Mouse (Mus musculus): ENCODE measurements around the gene Ncoa7. TPM values are rescaled to one million over a fixed set of nuclear protein-coding genes. Genes with fewer than 3 reads are reported as not detected.
A peak's percentile ranks its signal among the peaks of the same experiment; 100 is the strongest.

The Ncoa7 gene
- polyA plus RNA-seq, 1 experiment from 2014 or later: 9.2 TPM

DNA sequence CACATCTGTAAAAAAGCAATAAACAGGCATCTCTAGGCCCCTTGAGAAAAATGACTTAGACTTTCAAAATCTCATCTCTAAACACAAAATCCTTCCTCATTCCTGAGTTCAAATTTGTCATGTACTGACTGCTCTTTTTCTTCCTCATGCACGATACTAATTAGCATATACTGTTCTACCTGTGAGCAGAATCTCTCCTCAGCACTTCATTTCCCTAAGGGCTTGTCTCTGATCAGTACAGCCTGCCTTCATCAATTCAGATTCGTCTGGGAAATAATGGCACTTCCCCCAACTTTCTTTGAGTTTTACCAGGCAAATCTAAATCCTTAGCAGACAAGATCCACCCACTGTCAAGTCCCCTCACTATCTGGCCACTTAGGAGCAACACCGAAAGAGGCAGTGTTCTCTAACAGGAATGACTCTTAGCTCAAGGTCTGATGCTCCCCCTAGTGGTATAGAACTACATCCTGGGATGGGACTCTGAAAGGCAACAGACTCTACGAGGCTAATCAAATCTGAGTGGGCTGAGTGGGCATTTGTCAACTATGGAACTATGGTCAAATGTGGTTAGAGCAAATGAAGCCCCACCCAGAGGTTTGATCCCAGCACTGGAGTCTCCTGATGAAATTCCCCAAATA, 84.3 kb downstream of the Ncoa7 start:
- no peak overlapping the region for H3K4me3 ChIP-seq (ENCODE audit: low read depth, low read length)
- no peak overlapping the region for H3K4me2 ChIP-seq (ENCODE audit: low read length)
- WGBS: 23% methylated on average over 4 of the region's 4 CpGs
- DNase-seq (ENCODE audit: low spot score): peak; percentile 53
- H3K4me1 ChIP-seq (replicated peaks; ENCODE audit: control insufficient read depth, insufficient read depth, low read length): no peaks in the 10 kb centered on the region
- no peak overlapping the region for H3K9ac ChIP-seq (ENCODE audit: low read length)
- H3K27me3 ChIP-seq (replicated peaks; ENCODE audit: control insufficient read depth, insufficient read depth, low read length): no peaks in the 10 kb centered on the region
- H3K36me3 ChIP-seq (ENCODE audit: control insufficient read depth, insufficient read depth, low read length): no peaks in the 10 kb centered on the region
- no peaks in the 10 kb centered on the region for H3K9me3 ChIP-seq (ENCODE audit: control insufficient read depth, low read length)
- H3K27ac ChIP-seq (ENCODE audit: low read depth): no peak overlapping the region
- ATAC-seq (replicated peaks; ENCODE audit: low FRiP score, low TSS enrichment, low read depth): peak; percentile 74; the same call in 1 of the 2 replicates

DNA sequence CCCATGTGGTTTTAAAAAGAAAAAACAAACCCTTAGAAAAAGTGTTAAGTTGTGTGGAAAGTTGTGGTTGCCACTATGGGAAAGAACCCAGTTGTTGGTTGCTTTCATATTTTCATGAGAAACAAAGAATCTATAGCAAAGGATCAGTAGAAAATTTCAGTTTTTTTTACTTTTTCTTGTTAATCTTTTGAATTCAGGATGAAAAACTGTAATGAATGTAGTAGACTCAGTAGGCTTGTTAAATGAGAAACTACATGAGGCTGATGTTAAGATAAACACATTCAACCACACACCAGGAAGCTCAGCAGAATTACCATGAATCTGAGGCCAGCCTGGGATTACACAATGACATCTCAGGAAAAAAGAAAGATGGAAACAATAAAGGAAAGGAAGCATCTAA, 87.0 kb downstream of the Ncoa7 start:
- Histone ChIP-seq H3K4me3 (ENCODE audit: low read depth, low read length) (no peak overlapping the region), H3K4me2 (ENCODE audit: low read length) (no peak overlapping the region), H3K36me3 (ENCODE audit: control insufficient read depth, insufficient read depth, low read length) (no peaks in the 10 kb centered on the region), H3K9me3 (ENCODE audit: control insufficient read depth, low read length) (no peaks in the 10 kb centered on the region), H3K9ac (ENCODE audit: low read length) (no peak overlapping the region), H3K27me3 (replicated peaks; ENCODE audit: control insufficient read depth, insufficient read depth, low read length) (no peaks in the 10 kb centered on the region), H3K27ac (ENCODE audit: low read depth) (no peak overlapping the region), H3K4me1 (replicated peaks; ENCODE audit: control insufficient read depth, insufficient read depth, low read length) (no peaks in the 10 kb centered on the region)
- no peak for DNase-seq (ENCODE audit: low spot score)
- no peak for ATAC-seq (replicated peaks; ENCODE audit: low FRiP score, low TSS enrichment, low read depth)

DNA sequence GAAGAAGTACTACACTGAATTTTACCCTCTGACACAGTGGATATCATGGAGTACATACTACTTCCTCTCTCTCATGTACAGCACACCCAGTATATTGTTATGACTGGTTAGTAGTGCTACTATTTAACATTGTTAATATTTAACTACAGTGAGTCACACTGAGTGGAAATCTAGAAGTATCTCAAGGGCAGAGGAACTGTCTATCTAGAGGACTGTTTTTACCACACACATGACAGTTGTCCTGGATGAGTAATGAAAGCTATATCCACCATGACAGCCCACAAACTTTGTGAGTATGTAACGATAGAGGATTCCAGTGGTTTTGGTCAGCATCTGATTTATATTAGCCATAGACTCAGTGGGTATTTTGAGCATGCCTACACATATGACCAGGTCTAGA, 90.6 kb downstream of the Ncoa7 start:
- DNase-seq (ENCODE audit: low spot score): no peak
- no peak overlapping the region for H3K9ac ChIP-seq (ENCODE audit: low read length)
- no peak overlapping the region for H3K4me2 ChIP-seq (ENCODE audit: low read length)
- 92% methylated on average over 1 of the region's 1 CpGs for WGBS
- H3K4me3 ChIP-seq (ENCODE audit: low read depth, low read length): no peak overlapping the region
- H3K27ac ChIP-seq (ENCODE audit: low read depth): no peak overlapping the region
- H3K36me3 ChIP-seq (ENCODE audit: control insufficient read depth, insufficient read depth, low read length): no peaks in the 10 kb centered on the region
- ATAC-seq (replicated peaks; ENCODE audit: low FRiP score, low TSS enrichment, low read depth): no peak
- H3K4me1 ChIP-seq (replicated peaks; ENCODE audit: control insufficient read depth, insufficient read depth, low read length): no peaks in the 10 kb centered on the region
- H3K9me3 ChIP-seq (ENCODE audit: control insufficient read depth, low read length): no peaks in the 10 kb centered on the region
- no peaks in the 10 kb centered on the region for H3K27me3 ChIP-seq (replicated peaks; ENCODE audit: control insufficient read depth, insufficient read depth, low read length)

DNA sequence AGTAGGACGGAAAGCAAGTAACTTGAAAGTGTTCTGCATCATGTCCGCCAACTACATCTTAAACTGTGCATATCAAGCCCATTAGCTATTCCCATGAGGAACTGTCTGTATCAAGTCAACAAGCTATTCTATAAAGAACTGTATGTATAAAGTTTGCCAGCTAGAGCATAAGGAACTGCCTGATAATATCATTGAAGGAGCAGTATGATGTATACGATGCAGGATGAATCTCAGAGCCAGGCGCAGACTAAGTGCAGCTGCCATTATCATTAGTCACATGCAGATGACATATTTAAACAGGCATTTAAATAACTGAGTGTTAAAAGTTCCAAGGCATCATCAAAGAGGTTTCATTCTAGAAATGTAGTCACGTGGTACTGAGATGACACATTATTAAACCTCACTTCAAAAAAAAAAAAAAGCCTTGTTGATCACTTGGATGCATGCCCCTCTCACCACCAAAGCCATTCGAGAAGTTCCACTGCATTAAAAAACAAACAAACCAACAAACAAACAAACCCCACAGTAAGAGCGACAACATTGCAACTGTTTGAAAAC, 93.2 kb downstream of the Ncoa7 start:
- Histone ChIP-seq H3K27me3 (replicated peaks; ENCODE audit: control insufficient read depth, insufficient read depth, low read length) (no peaks in the 10 kb centered on the region), H3K4me3 (ENCODE audit: low read depth, low read length) (no peak overlapping the region), H3K4me2 (ENCODE audit: low read length) (no peak overlapping the region), H3K27ac (ENCODE audit: low read depth) (no peak overlapping the region), H3K9me3 (ENCODE audit: control insufficient read depth, low read length) (no peaks in the 10 kb centered on the region), H3K4me1 (replicated peaks; ENCODE audit: control insufficient read depth, insufficient read depth, low read length) (no peaks in the 10 kb centered on the region), H3K9ac (ENCODE audit: low read length) (no peak overlapping the region), H3K36me3 (ENCODE audit: control insufficient read depth, insufficient read depth, low read length) (no peaks in the 10 kb centered on the region)
- DNase-seq (ENCODE audit: low spot score): no peak
- 76% methylated on average over 7 of the region's 7 CpGs for WGBS
- ATAC-seq (replicated peaks; ENCODE audit: low FRiP score, low TSS enrichment, low read depth): no peak

DNA sequence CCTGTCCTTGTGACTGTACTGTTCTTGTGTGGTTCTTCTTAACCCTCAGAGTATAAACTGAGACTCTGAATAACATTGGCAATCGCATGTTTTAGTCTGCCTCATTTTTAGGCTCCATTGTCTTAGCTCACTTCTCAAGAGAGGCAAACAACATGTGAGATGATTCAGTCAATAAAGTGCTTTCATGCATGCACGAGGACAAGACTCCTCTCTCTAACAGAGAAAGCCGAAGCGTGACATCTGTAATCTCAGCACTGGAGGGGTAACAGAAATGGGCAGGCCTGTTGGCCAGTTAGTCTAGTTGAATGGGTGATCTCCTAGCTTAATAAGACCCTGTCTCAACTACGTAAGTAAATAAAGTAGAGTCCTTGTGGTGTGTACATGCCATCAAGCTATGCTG, 95.1 kb downstream of the Ncoa7 start:
- Histone ChIP-seq H3K4me3 (ENCODE audit: low read depth, low read length) (no peak overlapping the region), H3K27ac (ENCODE audit: low read depth) (no peak overlapping the region), H3K9ac (ENCODE audit: low read length) (no peak overlapping the region), H3K9me3 (ENCODE audit: control insufficient read depth, low read length) (no peaks in the 10 kb centered on the region), H3K4me1 (replicated peaks; ENCODE audit: control insufficient read depth, insufficient read depth, low read length) (no peaks in the 10 kb centered on the region), H3K36me3 (ENCODE audit: control insufficient read depth, insufficient read depth, low read length) (no peaks in the 10 kb centered on the region), H3K27me3 (replicated peaks; ENCODE audit: control insufficient read depth, insufficient read depth, low read length) (no peaks in the 10 kb centered on the region), H3K4me2 (ENCODE audit: low read length) (no peak overlapping the region)
- ATAC-seq (replicated peaks; ENCODE audit: low FRiP score, low TSS enrichment, low read depth) (no peak), DNase-seq (ENCODE audit: low spot score) (no peak)
- WGBS: 94% methylated on average over 5 of the region's 5 CpGs

DNA sequence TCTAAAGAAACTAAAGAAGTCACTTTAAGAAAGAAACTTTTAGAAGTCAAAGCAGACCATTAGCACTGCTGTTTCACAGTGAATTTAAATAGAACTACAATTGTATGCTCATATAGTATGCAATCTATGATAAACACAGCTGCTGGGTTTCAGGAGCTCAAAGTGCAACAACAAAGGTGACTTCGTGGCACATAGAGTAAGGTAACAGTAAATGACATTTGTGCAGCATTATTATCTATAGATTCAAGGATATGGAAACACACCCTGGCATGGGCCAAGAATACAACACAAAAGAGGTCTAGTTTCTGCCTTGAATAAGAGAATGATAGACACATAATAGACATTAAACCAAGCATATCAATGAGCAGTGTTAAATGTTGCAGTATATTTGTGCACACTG, 100.5 kb downstream of the Ncoa7 start:
- WGBS: 83% methylated on average over 1 of the region's 1 CpGs
- no peak for ATAC-seq (replicated peaks; ENCODE audit: low FRiP score, low TSS enrichment, low read depth)
- H3K4me1 ChIP-seq (replicated peaks; ENCODE audit: control insufficient read depth, insufficient read depth, low read length): no peaks in the 10 kb centered on the region
- no peak overlapping the region for H3K9ac ChIP-seq (ENCODE audit: low read length)
- H3K36me3 ChIP-seq (ENCODE audit: control insufficient read depth, insufficient read depth, low read length): 0 out of 2 replicates have a peak, but pooled peaks cover 5% of the 10 kb centered on the region
- no peak for DNase-seq (ENCODE audit: low spot score)
- H3K27me3 ChIP-seq (replicated peaks; ENCODE audit: control insufficient read depth, insufficient read depth, low read length): no peaks in the 10 kb centered on the region
- no peak overlapping the region for H3K4me2 ChIP-seq (ENCODE audit: low read length)
- no peak overlapping the region for H3K27ac ChIP-seq (ENCODE audit: low read depth)
- no peaks in the 10 kb centered on the region for H3K9me3 ChIP-seq (ENCODE audit: control insufficient read depth, low read length)
- H3K4me3 ChIP-seq (ENCODE audit: low read depth, low read length): no peak overlapping the region

DNA sequence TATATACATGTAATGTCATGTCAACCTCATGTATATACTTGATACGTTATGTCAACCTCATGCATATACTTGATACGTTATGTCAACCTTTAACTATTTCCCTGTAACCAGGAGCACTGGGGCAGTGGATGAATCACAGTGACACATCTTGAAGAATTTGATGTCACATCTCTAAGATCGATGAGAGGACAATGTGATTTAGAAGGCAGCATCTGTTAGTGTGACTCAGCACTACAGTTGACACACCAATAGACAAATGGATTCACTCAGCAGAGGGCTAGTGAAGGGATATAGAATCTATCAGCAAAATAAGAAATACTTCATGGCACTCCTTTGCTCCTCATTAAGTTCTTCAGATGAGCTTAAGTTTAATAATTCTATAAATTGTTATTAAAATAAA, 116.3 kb downstream of the Ncoa7 start:
- WGBS: 87% methylated on average over 3 of the region's 3 CpGs

DNA sequence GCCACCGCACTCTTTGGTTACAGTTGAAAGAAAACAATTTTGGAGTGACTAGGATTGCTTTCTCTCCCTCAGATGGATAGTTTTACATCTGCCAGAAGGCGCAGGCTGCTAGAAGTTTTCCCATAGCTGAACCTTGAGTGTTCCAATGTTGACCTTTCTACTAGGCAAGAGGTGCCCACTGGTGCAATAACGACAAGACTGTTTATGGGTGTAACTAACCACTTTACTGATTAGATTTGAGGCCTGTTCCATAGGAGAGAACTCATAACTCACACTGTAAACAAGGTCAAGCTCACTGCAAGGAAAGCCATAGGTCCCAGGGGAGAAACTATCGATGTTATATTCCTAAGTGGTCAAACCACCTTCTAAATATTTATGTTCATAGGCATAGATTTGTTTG, 119.7 kb downstream of the Ncoa7 start:
- Histone ChIP-seq H3K27ac (ENCODE audit: low read depth) (no peak overlapping the region), H3K4me3 (ENCODE audit: low read depth, low read length) (no peak overlapping the region), H3K27me3 (replicated peaks; ENCODE audit: control insufficient read depth, insufficient read depth, low read length) (no peaks in the 10 kb centered on the region), H3K36me3 (ENCODE audit: control insufficient read depth, insufficient read depth, low read length) (no peaks in the 10 kb centered on the region), H3K4me1 (replicated peaks; ENCODE audit: control insufficient read depth, insufficient read depth, low read length) (no peaks in the 10 kb centered on the region), H3K4me2 (ENCODE audit: low read length) (no peak overlapping the region), H3K9me3 (ENCODE audit: control insufficient read depth, low read length) (no peaks in the 10 kb centered on the region), H3K9ac (ENCODE audit: low read length) (no peak overlapping the region)
- ATAC-seq (replicated peaks; ENCODE audit: low FRiP score, low TSS enrichment, low read depth) (no peak), DNase-seq (ENCODE audit: low spot score) (no peak)
- WGBS: 82% methylated on average over 4 of the region's 4 CpGs

More for the DNA sequence above, 116.3 kb downstream of the Ncoa7 start:
- no peak overlapping the region for H3K4me2 ChIP-seq (ENCODE audit: low read length)
- no peak overlapping the region for H3K9ac ChIP-seq (ENCODE audit: low read length)
- ATAC-seq (replicated peaks; ENCODE audit: low FRiP score, low TSS enrichment, low read depth) (no peak), DNase-seq (ENCODE audit: low spot score) (no peak)
- H3K27ac ChIP-seq (ENCODE audit: low read depth): no peak overlapping the region
- no peaks in the 10 kb centered on the region for H3K9me3 ChIP-seq (ENCODE audit: control insufficient read depth, low read length)
- H3K4me3 ChIP-seq (ENCODE audit: low read depth, low read length): no peak overlapping the region
- H3K4me1 ChIP-seq (replicated peaks; ENCODE audit: control insufficient read depth, insufficient read depth, low read length): no peaks in the 10 kb centered on the region
- H3K36me3 ChIP-seq (ENCODE audit: control insufficient read depth, insufficient read depth, low read length): 0 out of 2 replicates have a peak, but pooled peaks cover 7% of the 10 kb centered on the region
- no peaks in the 10 kb centered on the region for H3K27me3 ChIP-seq (replicated peaks; ENCODE audit: control insufficient read depth, insufficient read depth, low read length)

DNA sequence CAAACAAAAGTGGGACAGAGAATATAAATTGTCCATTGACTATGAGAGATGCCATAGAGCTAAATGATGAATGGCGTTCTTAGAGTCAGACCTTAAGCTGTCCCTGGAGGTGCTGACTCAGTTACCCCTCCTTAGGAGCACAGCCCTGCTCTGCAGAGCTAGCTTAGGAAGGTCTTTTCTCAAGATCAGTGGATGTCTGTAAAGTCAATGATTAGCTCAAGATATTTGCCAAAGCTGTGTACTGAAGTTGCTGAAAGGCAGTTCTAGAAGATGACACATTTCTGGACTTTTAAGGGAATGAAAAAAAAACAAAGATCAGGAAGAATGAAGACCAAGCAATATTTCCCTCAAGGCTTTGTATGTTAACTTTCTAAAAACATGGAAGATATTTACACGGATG, 123.4 kb downstream of the Ncoa7 start:
- 99% methylated on average over 2 of the region's 2 CpGs for WGBS
- Histone ChIP-seq H3K9me3 (ENCODE audit: control insufficient read depth, low read length) (no peaks in the 10 kb centered on the region), H3K4me3 (ENCODE audit: low read depth, low read length) (no peak overlapping the region), H3K4me1 (replicated peaks; ENCODE audit: control insufficient read depth, insufficient read depth, low read length) (no peaks in the 10 kb centered on the region), H3K9ac (ENCODE audit: low read length) (no peak overlapping the region), H3K4me2 (ENCODE audit: low read length) (no peak overlapping the region), H3K27ac (ENCODE audit: low read depth) (no peak overlapping the region), H3K36me3 (ENCODE audit: control insufficient read depth, insufficient read depth, low read length) (no peaks in the 10 kb centered on the region), H3K27me3 (replicated peaks; ENCODE audit: control insufficient read depth, insufficient read depth, low read length) (no peaks in the 10 kb centered on the region)
- ATAC-seq (replicated peaks; ENCODE audit: low FRiP score, low TSS enrichment, low read depth): no peak
- no peak for DNase-seq (ENCODE audit: low spot score)
